Comparison of ENCODE assay signal across 23 mouse cellular contexts in the genomic region with DNA sequence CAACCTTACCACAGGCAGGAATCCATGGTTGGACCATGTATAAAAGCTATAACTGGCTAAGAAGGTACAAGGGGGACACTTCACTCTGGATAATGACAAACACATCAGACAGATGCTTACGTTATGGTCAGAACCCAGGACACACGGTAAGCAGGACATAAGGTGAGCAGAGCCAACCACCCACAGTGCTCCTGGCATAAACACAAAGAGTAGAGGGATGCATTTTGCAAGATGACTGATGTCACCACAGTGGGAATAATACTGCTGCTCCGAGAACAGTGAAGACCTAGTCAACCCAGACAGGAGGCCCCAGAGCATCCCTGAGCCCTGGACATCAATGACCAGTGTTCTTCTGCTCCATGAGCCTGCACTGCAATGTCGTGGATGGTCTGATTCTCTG.
A peak's percentile ranks its signal among the peaks of the same experiment; 100 is the strongest.
DNase-seq lines count a peak whose midpoint lies in the region; ATAC-seq and TF ChIP-seq lines count a peak whose summit lies in the region.
"Had no signal": no experiment of that assay in that cellular context is flagged by ENCODE, and none has a peak within 500 bp of the region (broad histone marks: within the 10 kb centered on the region; RNA-seq: fewer than 3 reads in every experiment).

No protein-coding gene starts in this region.

- no peaks in the 10 kb centered on the region for H3K9me3 ChIP-seq in liver, embryonic 11.5 days (ENCODE audit: control insufficient read depth, low read length)
- H3K9me3 ChIP-seq in forebrain, embryonic 16.5 days (ENCODE audit: control insufficient read depth, low read length) = no peaks in the 10 kb centered on the region
- H3K9me3 ChIP-seq: embryonic facial prominence, embryonic 12.5 days; embryonic facial prominence, embryonic 15.5 days; forebrain, embryonic 12.5 days; forebrain, embryonic 15.5 days; hindbrain, embryonic 12.5 days; hindbrain, embryonic 15.5 days had no signal

- no peaks in the 10 kb centered on the region for H3K36me3 ChIP-seq in liver, embryonic 11.5 days (ENCODE audit: control insufficient read depth, insufficient read depth, low read length)
- no peaks in the 10 kb centered on the region for H3K36me3 ChIP-seq in forebrain, embryonic 16.5 days (ENCODE audit: control insufficient read depth, insufficient read depth)
- H3K36me3 ChIP-seq: embryonic facial prominence, embryonic 12.5 days; embryonic facial prominence, embryonic 15.5 days; forebrain, embryonic 12.5 days; forebrain, embryonic 15.5 days; hindbrain, embryonic 12.5 days; hindbrain, embryonic 15.5 days had no signal

- no peak for TF ChIP-seq POLR2A in cerebellum, adult 2 months (IDR thresholded peaks at IDR 0.05; ENCODE audit: borderline replicate concordance, insufficient read depth, low read length)

- peak; percentile 3 to 9 for DNase-seq in cerebellum, adult 18-20 months
- no peak for DNase-seq in cerebellum, adult 11-12 months
- DNase-seq in cerebellum, adult 2 months = peak; percentile 35 to 42
- DNase-seq in cerebellum, adult 9-11 months = peak; percentile 11
- peak; percentile 34 to 51 for DNase-seq in cerebellum, postnatal 25 days
- DNase-seq in liver, embryonic 11.5 days (ENCODE audit: low spot score) = no peak
- no peak for DNase-seq in thymus, adult 18-20 months
- DNase-seq: adrenal gland, adult 8-10 months; adrenal gland, postnatal 25 days; gastrocnemius, adult 2 months; gastrocnemius, postnatal 14 days; heart, adult 11 months; kidney, adult 2 months had no signal

- no peak overlapping the region for H3K27ac ChIP-seq in cerebellum, adult 2 months (ENCODE audit: insufficient read depth, low read length)
- H3K27ac ChIP-seq in liver, embryonic 11.5 days (ENCODE audit: low read depth, low read length) = no peak overlapping the region
- H3K27ac ChIP-seq in forebrain, embryonic 16.5 days (ENCODE audit: low read length) = no peak overlapping the region
- H3K27ac ChIP-seq: embryonic facial prominence, embryonic 12.5 days; embryonic facial prominence, embryonic 15.5 days; forebrain, embryonic 12.5 days; forebrain, embryonic 15.5 days; gastrocnemius, adult 2 months; hindbrain, embryonic 12.5 days; hindbrain, embryonic 15.5 days had no signal

- 13% methylated on average over 4 of the region's 4 CpGs for WGBS in cerebellum, adult 2 months
- 84% methylated on average over 4 of the region's 4 CpGs for WGBS in liver, embryonic 11.5 days
- WGBS in forebrain, embryonic 16.5 days = 81% methylated on average over 4 of the region's 4 CpGs

- no peak for ATAC-seq in liver, embryonic 11.5 days (replicated peaks; ENCODE audit: low FRiP score)
- ATAC-seq in forebrain, embryonic 16.5 days = no peak
- ATAC-seq: CD4-positive, CD25-positive, alpha-beta regulatory T cell, adult 4 months; forebrain, embryonic 15.5 days; intestine, postnatal 0 days had no signal

- H3K4me3 ChIP-seq in cerebellum, adult 2 months (replicated peaks; ENCODE audit: insufficient read depth, low read depth, low read length) = no peak overlapping the region
- H3K4me3 ChIP-seq in liver, embryonic 11.5 days (ENCODE audit: low read depth, low read length) = no peak overlapping the region
- H3K4me3 ChIP-seq in forebrain, embryonic 16.5 days (replicated peaks; ENCODE audit: low read length) = no peak overlapping the region
- H3K4me3 ChIP-seq: embryonic facial prominence, embryonic 12.5 days; embryonic facial prominence, embryonic 15.5 days; forebrain, embryonic 12.5 days; forebrain, embryonic 15.5 days; gastrocnemius, adult 2 months; hindbrain, embryonic 12.5 days; hindbrain, embryonic 15.5 days had no signal

- no peak for TF ChIP-seq CTCF in cerebellum, adult 2 months (IDR thresholded peaks at IDR 0.05; ENCODE audit: borderline replicate concordance, insufficient read depth, low read depth, low read length)

- peaks cover 6% of the 10 kb centered on the region for H3K4me1 ChIP-seq in cerebellum, adult 2 months (ENCODE audit: control insufficient read depth, insufficient read depth, low read length)
- H3K4me1 ChIP-seq in liver, embryonic 11.5 days (replicated peaks; ENCODE audit: control insufficient read depth, insufficient read depth, low read length) = no peaks in the 10 kb centered on the region
- H3K4me1 ChIP-seq in forebrain, embryonic 16.5 days (replicated peaks; ENCODE audit: control insufficient read depth, insufficient read depth, low read length) = no peaks in the 10 kb centered on the region
- H3K4me1 ChIP-seq: embryonic facial prominence, embryonic 12.5 days; embryonic facial prominence, embryonic 15.5 days; forebrain, embryonic 12.5 days; forebrain, embryonic 15.5 days; hindbrain, embryonic 12.5 days; hindbrain, embryonic 15.5 days had no signal

- H3K27me3 ChIP-seq in cerebellum, adult 2 months (ENCODE audit: control insufficient read depth, insufficient read depth, low read length) = no peaks in the 10 kb centered on the region
- H3K27me3 ChIP-seq in liver, embryonic 11.5 days (replicated peaks; ENCODE audit: control insufficient read depth, insufficient read depth, low read length) = no peaks in the 10 kb centered on the region
- no peaks in the 10 kb centered on the region for H3K27me3 ChIP-seq in forebrain, embryonic 16.5 days (replicated peaks; ENCODE audit: control insufficient read depth, insufficient read depth, low read length)
- H3K27me3 ChIP-seq: embryonic facial prominence, embryonic 12.5 days; embryonic facial prominence, embryonic 15.5 days; forebrain, embryonic 12.5 days; forebrain, embryonic 15.5 days; hindbrain, embryonic 12.5 days; hindbrain, embryonic 15.5 days had no signal

- H3K9ac ChIP-seq in liver, embryonic 11.5 days (ENCODE audit: low read depth, low read length) = no peak overlapping the region
- no peak overlapping the region for H3K9ac ChIP-seq in forebrain, embryonic 16.5 days (replicated peaks; ENCODE audit: low read depth, low read length)
- H3K9ac ChIP-seq: embryonic facial prominence, embryonic 12.5 days; embryonic facial prominence, embryonic 15.5 days; forebrain, embryonic 12.5 days; forebrain, embryonic 15.5 days; hindbrain, embryonic 12.5 days; hindbrain, embryonic 15.5 days had no signal

- H3K4me2 ChIP-seq in liver, embryonic 11.5 days = no peak overlapping the region
- no peak overlapping the region for H3K4me2 ChIP-seq in forebrain, embryonic 16.5 days (ENCODE audit: low read length)
- H3K4me2 ChIP-seq: embryonic facial prominence, embryonic 12.5 days; embryonic facial prominence, embryonic 15.5 days; forebrain, embryonic 12.5 days; forebrain, embryonic 15.5 days; heart, embryonic 11.5 days; hindbrain, embryonic 12.5 days; hindbrain, embryonic 15.5 days had no signal

Comparison
In these comparisons a context has a peak if more than half of its experiments do, and no peak if none do; other contexts are left out.
1. DNase-seq: peak in cerebellum, adult 18-20 months (2 of 2), cerebellum, adult 2 months (2 of 2), cerebellum, adult 9-11 months (single experiment) and cerebellum, postnatal 25 days (2 of 2); none in cerebellum, adult 11-12 months (single experiment), liver, embryonic 11.5 days (single experiment) and thymus, adult 18-20 months (0 of 2).